Mouse (Mus musculus): Measurements from ENCODE around the gene Cyb5b.

DNA sequence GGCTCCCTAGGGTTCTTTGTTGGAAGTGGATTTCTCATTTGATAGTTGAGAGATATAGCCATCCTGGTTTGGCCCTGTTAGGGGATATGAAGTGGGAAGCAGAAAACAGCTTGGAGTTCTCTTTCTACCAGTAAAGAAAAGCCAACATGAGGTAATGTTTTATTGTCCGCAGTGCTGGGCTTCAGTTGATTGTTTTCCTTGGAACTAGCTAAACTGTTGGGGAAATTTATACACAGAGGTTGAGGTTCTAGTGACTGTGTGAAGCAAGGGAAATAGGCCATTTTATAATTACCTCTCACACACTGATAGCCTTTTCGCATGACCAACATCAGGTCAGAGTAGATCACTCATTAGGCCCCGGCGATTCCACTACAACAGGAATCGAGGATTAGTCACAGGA lies 37.2 kb downstream of the Cyb5b start:
- no peak for TF ChIP-seq CTCF (IDR thresholded peaks at IDR 0.05; ENCODE audit: borderline replicate concordance, extremely low read depth, insufficient read depth, insufficient read length)
- TF ChIP-seq POLR2A (IDR thresholded peaks at IDR 0.05; ENCODE audit: borderline replicate concordance, extremely low read depth, insufficient read depth, insufficient read length, poor library complexity, severe bottlenecking): no peak

All from brain, embryonic 14.5 days (tissue).